Mouse (Mus musculus) midbrain, postnatal 0 days (tissue): Measurements from ENCODE around the gene Ucma. TPM values are rescaled to one million over a fixed set of nuclear protein-coding genes. Genes with fewer than 3 reads are reported as not detected.

Experiments
- ATAC-seq: fragments of 200-750 bp; cut with Nextera tagmentation; 2 replicates; pipeline ENCODE4 v1.8.0; 2017; ENCODE audit warnings: moderate number of reproducible peaks, mild to moderate bottlenecking, moderate TSS enrichment, moderate library complexity; ENCODE audit not compliant: low FRiP score
- DNase-seq: peaks from one replicate; pipeline ENCODE4 v3.0.0-alpha.2; 2015; ENCODE audit warnings: low spot score
- H3K27ac ChIP-seq: fragments of 300-500 bp; sonication (generic); 2 replicates; pipeline ENCODE4 v1.5.1; 2014; ENCODE audit warnings: low read depth, mild to moderate bottlenecking, low read length, mixed read lengths
- H3K27me3 ChIP-seq: fragments of 300-500 bp; sonication (generic); 2 replicates; pipeline ENCODE4 v1.6.1; 2014; ENCODE audit warnings: low read length, control low read depth, mixed read lengths; ENCODE audit not compliant: insufficient read depth
- H3K36me3 ChIP-seq: fragments of 300-500 bp; sonication (generic); 2 replicates; pipeline ENCODE4 v1.6.1; 2014; ENCODE audit warnings: low read length, control low read depth, mixed read lengths; ENCODE audit not compliant: insufficient read depth
- H3K4me1 ChIP-seq: fragments of 300-500 bp; sonication (generic); 2 replicates; pipeline ENCODE4 v1.6.1; 2014; ENCODE audit warnings: mild to moderate bottlenecking, control low read depth, antibody characterized with exemption, low read length, mixed read lengths; ENCODE audit not compliant: insufficient read depth
- H3K4me2 ChIP-seq: fragments of 300-500 bp; sonication (generic); 2 replicates; pipeline ENCODE4 v1.6.1; 2014; ENCODE audit warnings: low read depth, mild to moderate bottlenecking, low read length, mixed read lengths; ENCODE audit not compliant: poor library complexity, severe bottlenecking
- H3K4me3 ChIP-seq: fragments of 300-500 bp; sonication (generic); 2 replicates; pipeline ENCODE4 v1.5.1; 2014; ENCODE audit warnings: low read depth, mild to moderate bottlenecking, low read length, moderate library complexity
- H3K9ac ChIP-seq: fragments of 300-500 bp; sonication (generic); replicated peaks from 2 replicates; pipeline ENCODE4 v1.6.1; 2014; ENCODE audit warnings: mild to moderate bottlenecking, low read length, moderate library complexity, mixed read lengths; ENCODE audit not compliant: poor library complexity, severe bottlenecking
- H3K9me3 ChIP-seq: fragments of 300-500 bp; sonication (generic); 2 replicates; pipeline ENCODE4 v1.6.1; 2016; ENCODE audit warnings: low read length, control low read depth
- CTCF ChIP-seq: IDR thresholded peaks from 2 replicates; pipeline ENCODE4 v1.5.1; 2016; ENCODE audit warnings: antibody characterized with exemption, mild to moderate bottlenecking
- WGBS: fragments of 180-500 bp; shearing (Covaris S2); extraction: QIAGEN DNeasy Blood & Tissue Kit; methylation state at CpG from one replicate; pipeline ENCODE4 v1.1.7; 2014; 5-methylcytosine and 5-hydroxymethylcytosine counted together
- polyA plus RNA-seq: library from polyadenylated mRNA; unstranded; fragments of >200 nt; fragmentation: Nextera tagmentation; extraction: Ambion mirVana; gene quantifications from 2 replicates; pipeline ENCODE4 v1.2.1, GENCODE M21; 2015
- total RNA-seq: library from RNA; depleted of rRNA; stranded (reverse); fragments of >200 nt; gene quantifications from 2 replicates; pipeline ENCODE4 v1.2.3, GENCODE M21; 2014

The Ucma gene
- total and polyA plus RNA-seq, 2 experiments from 2014 or later, result 0.69 to 2.6 TPM

DNA sequence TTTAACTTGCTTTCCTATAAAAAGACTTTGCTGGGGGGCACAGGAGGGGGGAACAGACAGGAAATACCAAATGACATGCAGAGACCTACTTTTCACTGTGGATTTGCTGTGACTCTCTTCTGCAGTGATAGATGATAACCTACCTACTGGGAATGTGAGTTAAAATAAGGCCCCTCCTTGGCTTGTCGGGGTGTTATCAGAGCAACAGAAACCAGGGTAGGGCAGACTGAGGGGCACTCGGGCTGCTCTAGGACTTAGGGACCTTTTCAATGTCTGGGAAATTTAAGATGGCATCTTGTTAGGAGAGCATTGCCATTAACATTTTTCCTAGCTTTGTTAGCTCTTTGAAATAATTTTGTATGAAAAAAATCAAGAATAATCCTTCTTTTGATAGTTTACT lies 47.4 kb downstream of the Ucma start:
- Histone ChIP-seq H3K4me3 (no peak overlapping the region), H3K36me3 (peaks cover 16% of the 10 kb centered on the region), H3K27me3 (no peaks in the 10 kb centered on the region), H3K9ac (no peak overlapping the region), H3K9me3 (no peaks in the 10 kb centered on the region), H3K4me2 (no peak overlapping the region), H3K4me1 (no peaks in the 10 kb centered on the region), H3K27ac (no peak overlapping the region)
- DNase-seq (no peak), ATAC-seq (no peak)
- 84% methylated on average over 2 of the region's 2 CpGs for WGBS
- no peak for TF ChIP-seq CTCF

DNA sequence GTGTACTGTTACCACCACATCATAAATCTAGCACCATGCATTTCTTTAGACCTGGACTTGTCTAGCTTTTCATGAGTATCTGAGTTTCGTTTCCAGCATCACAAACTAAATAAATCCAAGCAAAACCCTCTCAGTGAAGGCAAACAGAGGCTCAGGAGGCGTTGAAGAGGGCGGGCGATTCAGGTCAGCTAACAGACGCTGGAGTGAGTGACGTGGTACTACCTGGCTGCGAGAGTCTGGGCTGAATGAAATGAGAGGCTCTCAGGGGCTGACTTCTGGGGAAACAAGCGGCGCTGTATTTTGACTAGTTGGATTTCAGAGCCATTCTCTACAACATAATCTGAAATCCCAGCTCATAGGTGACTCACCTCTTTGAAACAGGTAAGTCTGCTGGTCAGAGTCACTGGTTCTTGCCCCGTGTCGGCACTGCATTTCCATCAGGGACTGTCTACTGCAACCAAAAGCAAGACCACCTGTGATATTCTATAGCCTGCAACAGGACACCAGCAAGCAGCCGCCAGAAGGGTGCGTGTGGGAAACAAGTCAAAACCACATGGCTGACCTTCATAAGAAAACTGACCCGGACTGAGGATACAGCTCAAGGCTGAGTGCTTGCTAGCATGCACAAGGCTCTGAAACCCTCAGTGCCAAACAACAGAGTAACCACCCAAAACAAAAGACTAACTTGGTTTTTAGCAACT lies 47.9 kb downstream of the Ucma start:
- Histone ChIP-seq H3K9ac (no peak overlapping the region), H3K9me3 (no peaks in the 10 kb centered on the region), H3K27me3 (no peaks in the 10 kb centered on the region), H3K4me1 (no peaks in the 10 kb centered on the region), H3K4me2 (no peak overlapping the region), H3K27ac (no peak overlapping the region), H3K4me3 (no peak overlapping the region), H3K36me3 (peaks cover 16% of the 10 kb centered on the region)
- DNase-seq, result no peak
- no peak for ATAC-seq
- 88% methylated on average over 14 of the region's 14 CpGs for WGBS
- TF ChIP-seq CTCF, result no peak

DNA sequence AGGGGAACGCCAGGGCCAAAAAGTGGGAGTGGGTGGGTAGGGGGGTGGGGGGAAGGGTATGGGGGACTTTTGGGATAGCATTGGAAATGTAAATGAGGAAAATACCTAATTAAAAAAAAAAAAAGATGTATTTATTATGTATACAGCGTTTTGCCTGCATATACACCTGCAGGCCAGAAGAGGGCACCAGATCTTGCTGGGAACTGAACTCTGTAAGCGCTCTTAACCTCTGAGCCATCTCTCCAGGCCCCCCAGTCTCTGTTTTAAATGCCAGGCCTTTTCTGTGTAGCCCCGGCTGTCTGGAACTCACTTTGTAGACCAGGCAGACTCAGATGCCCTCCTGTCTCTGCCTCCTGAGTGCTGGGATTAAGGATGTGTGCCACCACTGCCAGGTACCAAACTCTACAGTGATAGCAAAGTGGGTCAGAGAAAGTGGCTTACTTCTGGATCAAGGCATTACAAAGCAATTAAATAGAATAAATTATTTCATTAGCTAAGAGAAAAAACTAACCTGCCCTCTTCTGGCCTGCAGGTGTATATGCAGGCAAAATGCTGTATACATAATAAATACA lies 49.3 kb downstream of the Ucma start:
- H3K9me3 ChIP-seq, result no peaks in the 10 kb centered on the region
- 46% methylated on average over 3 of the region's 4 CpGs for WGBS
- no peak overlapping the region for H3K27ac ChIP-seq
- H3K4me2 ChIP-seq, result no peak overlapping the region
- no peak overlapping the region for H3K9ac ChIP-seq
- no peak for ATAC-seq
- DNase-seq, result no peak
- H3K36me3 ChIP-seq, result peaks cover 16% of the 10 kb centered on the region
- H3K27me3 ChIP-seq, result no peaks in the 10 kb centered on the region
- H3K4me3 ChIP-seq, result no peak overlapping the region
- TF ChIP-seq CTCF, result peak; percentile 28; the same call in 1 of the 2 replicates
- H3K4me1 ChIP-seq, result no peaks in the 10 kb centered on the region

DNA sequence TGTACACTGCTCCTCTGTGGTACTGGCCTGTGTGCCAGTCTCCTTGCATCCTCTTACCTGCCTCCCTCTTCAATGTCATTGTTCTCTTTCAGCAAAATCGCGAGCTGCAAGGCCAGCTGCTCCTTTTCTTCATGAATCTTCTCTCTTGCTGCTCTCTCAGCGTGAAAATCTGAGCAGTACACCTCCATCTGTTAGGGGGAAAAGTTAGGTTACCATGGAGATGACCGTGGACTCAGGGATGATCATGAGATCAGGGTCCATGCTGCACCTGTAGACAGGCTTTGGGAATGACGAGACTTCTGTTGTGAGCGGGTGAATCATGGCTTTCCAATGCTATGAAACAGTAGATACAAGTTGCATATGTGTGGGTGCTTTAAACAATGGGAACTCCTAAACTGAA lies 51.1 kb downstream of the Ucma start:
- Histone ChIP-seq H3K4me2 (no peak overlapping the region), H3K9ac (no peak overlapping the region), H3K4me3 (no peak overlapping the region), H3K9me3 (no peaks in the 10 kb centered on the region), H3K36me3 (peaks cover 20% of the 10 kb centered on the region), H3K4me1 (no peaks in the 10 kb centered on the region), H3K27ac (no peak overlapping the region), H3K27me3 (no peaks in the 10 kb centered on the region)
- ATAC-seq, result no peak
- TF ChIP-seq CTCF, result no peak
- 57% methylated on average over 6 of the region's 6 CpGs for WGBS
- DNase-seq, result peak; percentile 63

DNA sequence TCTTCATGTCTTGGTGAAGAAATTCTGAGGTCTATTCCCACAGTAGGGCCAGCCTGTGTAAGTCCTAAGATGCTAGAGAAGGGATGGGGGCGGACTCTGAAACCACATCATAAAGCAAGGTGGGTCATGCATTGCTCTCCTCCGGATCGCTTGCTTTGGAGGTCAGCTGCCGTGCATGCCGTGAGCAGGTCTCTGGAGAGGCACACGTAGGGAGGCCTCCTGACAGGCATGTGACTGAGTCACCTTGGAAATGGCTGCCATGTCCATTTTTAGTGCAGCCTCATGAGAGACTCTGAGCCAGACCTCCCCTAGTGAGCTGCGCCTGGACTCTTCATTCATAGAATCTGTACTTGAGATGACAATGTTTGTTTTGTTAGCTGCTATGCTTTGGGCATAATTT lies 52.1 kb downstream of the Ucma start:
- H3K4me2 ChIP-seq, result no peak overlapping the region
- H3K4me1 ChIP-seq, result no peaks in the 10 kb centered on the region
- no peaks in the 10 kb centered on the region for H3K27me3 ChIP-seq
- TF ChIP-seq CTCF, result no peak
- H3K27ac ChIP-seq, result no peak overlapping the region
- no peaks in the 10 kb centered on the region for H3K9me3 ChIP-seq
- H3K36me3 ChIP-seq, result peaks cover 20% of the 10 kb centered on the region
- no peak overlapping the region for H3K4me3 ChIP-seq
- ATAC-seq, result no peak
- H3K9ac ChIP-seq, result no peak overlapping the region
- no peak for DNase-seq
- WGBS, result 89% methylated on average over 7 of the region's 7 CpGs

DNA sequence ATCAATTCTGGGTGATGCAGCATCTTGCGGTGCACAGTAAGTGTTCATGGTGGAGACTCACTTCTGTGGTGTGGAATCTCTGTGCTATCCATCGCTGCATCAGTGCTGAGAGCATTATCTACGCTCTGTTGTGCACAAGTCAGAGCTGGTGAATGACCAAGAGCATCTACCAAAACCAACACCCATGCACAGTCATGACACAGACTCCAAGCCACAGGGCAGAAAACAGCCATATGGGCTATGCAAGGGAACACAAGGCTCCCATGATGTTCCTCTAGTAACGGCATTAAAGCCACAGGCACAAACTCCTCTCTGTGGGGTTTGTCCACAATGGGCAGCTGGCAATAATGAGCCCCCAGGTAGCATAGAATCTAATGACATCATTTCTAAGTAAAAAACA lies 53.9 kb downstream of the Ucma start:
- H3K9ac ChIP-seq, result no peak overlapping the region
- H3K4me2 ChIP-seq, result no peak overlapping the region
- H3K27ac ChIP-seq, result no peak overlapping the region
- no peaks in the 10 kb centered on the region for H3K27me3 ChIP-seq
- peaks cover 20% of the 10 kb centered on the region for H3K36me3 ChIP-seq
- no peaks in the 10 kb centered on the region for H3K9me3 ChIP-seq
- no peak for TF ChIP-seq CTCF
- H3K4me1 ChIP-seq, result no peaks in the 10 kb centered on the region
- no peak for ATAC-seq
- WGBS, result 84% methylated on average over 4 of the region's 4 CpGs
- DNase-seq, result peak; percentile 46
- H3K4me3 ChIP-seq, result no peak overlapping the region
